Mouse (Mus musculus): ENCODE results near the gene Ube2g2. TPM values are rescaled to one million over a fixed set of nuclear protein-coding genes. Genes with fewer than 3 reads are reported as not detected.

Ube2g2 gene
- polyA plus RNA-seq, 1 experiment from 2014 or later = 96.0 TPM

DNA sequence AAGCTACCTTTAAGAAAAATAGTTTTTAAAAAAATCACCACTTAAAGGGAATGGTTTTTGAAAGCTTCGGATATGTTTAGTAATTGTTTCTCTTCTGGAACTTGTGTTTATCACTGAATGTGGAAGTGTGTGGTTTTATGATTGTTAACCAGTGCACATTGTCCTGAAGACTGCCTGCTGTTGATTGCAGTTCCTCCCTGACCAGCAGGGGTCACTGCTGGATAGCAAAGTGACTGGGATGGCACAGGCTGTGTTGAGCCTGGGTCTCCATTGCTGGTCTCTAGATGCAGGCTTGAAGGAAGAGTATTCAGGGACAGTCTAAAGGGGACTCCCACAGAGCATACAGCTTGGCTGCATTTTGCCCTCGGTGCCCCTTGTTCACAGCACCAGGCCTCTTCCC, 5.4 kb downstream of the Ube2g2 start:
- peak; percentile 58; the same call in 1 of the 2 replicates for ATAC-seq (ENCODE audit: low FRiP score, low read depth)

DNA sequence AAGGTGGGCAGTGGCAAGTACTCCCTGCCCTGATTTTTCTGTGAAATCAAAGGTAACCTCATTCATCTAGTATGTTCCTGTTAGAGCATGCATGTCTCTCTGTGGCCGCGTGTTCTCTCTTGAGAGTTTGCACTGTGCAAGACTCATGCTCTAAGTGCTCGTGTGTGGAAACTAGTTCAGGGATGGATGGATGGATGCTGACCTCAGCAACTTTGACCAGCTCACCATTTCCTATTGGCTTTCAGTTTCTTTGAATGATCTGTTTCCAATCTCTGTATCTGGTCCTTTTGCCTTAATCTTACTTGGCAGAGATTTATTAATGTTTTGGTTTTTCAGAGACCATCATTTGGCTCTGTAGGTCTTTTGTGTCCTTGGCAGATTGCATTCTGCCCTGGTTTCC, 7.1 kb downstream of the Ube2g2 start:
- H3K4me1 ChIP-seq = peaks cover 10% of the 10 kb centered on the region
- WGBS = 81% methylated on average over 3 of the region's 3 CpGs
- H3K27ac ChIP-seq = no peak overlapping the region
- H3K9ac ChIP-seq = no peak overlapping the region
- no peaks in the 10 kb centered on the region for H3K9me3 ChIP-seq
- no peak overlapping the region for H3K4me2 ChIP-seq (replicated peaks)
- no peak overlapping the region for H3K4me3 ChIP-seq
- no peaks in the 10 kb centered on the region for H3K27me3 ChIP-seq
- ATAC-seq (ENCODE audit: low FRiP score, low read depth) = no peak
- peaks cover 31% of the 10 kb centered on the region for H3K36me3 ChIP-seq

More for the DNA sequence above, 5.4 kb downstream of the Ube2g2 start:
- Histone ChIP-seq H3K27ac (no peak overlapping the region), H3K4me3 (no peak overlapping the region), H3K27me3 (no peaks in the 10 kb centered on the region), H3K9me3 (no peaks in the 10 kb centered on the region), H3K4me1 (peaks cover 23% of the 10 kb centered on the region), H3K36me3 (peaks cover 20% of the 10 kb centered on the region), H3K4me2 (replicated peaks) (no peak overlapping the region), H3K9ac (no peak overlapping the region)
- 50% methylated on average over 2 of the region's 2 CpGs for WGBS

DNA sequence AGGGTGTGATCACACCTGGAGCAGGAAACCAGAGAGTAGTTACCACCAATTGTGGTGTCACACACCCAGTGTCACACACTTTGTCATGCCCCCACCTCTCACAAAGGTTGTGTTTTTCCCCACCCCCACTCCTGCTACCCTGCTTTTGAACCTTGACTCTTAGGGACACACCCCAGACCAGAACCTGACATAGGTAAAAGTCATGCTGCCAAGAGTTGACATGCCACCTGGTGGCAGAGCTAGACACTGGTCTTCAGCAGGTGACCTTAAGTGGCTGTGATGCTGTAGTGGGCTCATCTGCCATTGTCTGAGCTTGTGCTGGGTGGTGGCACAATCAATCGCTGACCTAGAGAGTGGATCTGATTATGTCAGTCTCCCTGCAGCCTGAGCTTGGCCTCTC, 7.9 kb downstream of the Ube2g2 start:
- Histone ChIP-seq H3K4me2 (replicated peaks) (no peak overlapping the region), H3K9me3 (no peaks in the 10 kb centered on the region), H3K4me1 (peaks cover 7% of the 10 kb centered on the region), H3K36me3 (peaks cover 37% of the 10 kb centered on the region), H3K4me3 (no peak overlapping the region), H3K27ac (no peak overlapping the region), H3K27me3 (no peaks in the 10 kb centered on the region), H3K9ac (no peak overlapping the region)
- ATAC-seq (ENCODE audit: low FRiP score, low read depth) = no peak
- WGBS = 93% methylated on average over 1 of the region's 1 CpGs

DNA sequence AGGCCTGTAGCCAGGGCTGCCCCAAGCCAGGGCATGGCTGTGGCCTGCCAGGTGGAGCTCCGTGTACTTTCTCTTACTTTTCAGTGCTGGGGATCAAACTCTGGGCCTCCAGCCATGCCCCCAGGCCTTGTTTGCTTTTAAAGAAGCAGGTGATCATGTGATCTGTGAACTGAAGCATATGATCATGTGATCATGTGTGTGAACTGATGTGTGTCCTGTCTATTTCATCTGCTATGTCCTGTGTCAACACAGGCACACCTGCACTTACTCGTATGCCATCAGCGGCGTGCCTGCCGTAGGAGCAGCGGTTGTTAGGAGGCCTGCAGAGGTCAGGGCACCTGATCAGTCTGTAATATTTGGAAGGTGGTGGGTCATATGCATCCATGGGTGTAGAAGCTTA, 11.9 kb downstream of the Ube2g2 start:
- H3K4me3 ChIP-seq = no peak overlapping the region
- WGBS = 83% methylated on average over 6 of the region's 6 CpGs

DNA sequence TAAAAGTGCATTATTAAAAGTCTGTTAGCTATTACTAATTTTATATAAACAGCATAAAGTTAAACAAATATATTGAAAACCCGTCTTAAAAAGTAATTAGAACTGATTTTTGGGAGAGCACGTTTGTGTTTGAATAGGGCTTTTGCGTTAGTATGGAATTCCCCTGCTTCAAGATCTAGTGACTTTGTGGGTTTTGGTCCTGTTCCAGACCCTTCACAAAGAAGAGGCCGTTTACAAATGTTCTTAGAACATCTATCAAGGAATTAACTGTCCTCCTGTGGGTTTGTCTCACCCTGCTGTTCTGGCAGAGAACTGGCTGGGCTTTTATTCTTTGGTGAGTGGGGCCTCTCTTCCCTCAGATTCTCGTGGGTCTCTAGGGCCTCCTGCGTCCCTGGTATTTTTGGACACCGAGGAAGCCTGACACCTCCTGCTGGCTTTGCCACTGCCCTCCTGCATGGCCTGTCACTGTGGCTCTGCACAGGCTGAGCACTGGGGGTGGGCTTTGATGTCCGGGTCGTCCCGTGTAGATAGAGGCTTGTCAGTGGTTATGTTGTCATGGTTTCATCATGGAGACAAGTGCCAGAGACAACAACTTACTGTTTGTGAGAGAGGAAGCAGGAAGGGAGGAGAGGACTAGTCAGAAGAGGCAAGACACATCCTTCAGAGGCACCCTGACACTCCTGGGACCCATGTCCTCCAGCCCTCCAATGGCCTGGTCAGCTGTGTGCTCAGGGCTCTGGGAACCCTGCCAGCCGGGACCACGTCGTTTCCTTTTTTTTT, 12.6 kb downstream of the Ube2g2 start:
- 77% methylated on average over 13 of the region's 13 CpGs for WGBS
- Histone ChIP-seq H3K4me3 (no peak overlapping the region), H3K9ac (no peak overlapping the region), H3K4me2 (replicated peaks) (no peak overlapping the region), H3K9me3 (no peaks in the 10 kb centered on the region), H3K27me3 (no peaks in the 10 kb centered on the region), H3K27ac (0 out of 2 replicates have a peak overlapping the region, but pooled peaks have one; percentile 39), H3K4me1 (peaks cover 5% of the 10 kb centered on the region; the same call in 1 of the 2 replicates), H3K36me3 (peaks cover 69% of the 10 kb centered on the region)
- ATAC-seq (ENCODE audit: low FRiP score, low read depth) = no peak

More for the DNA sequence above, 11.9 kb downstream of the Ube2g2 start:
- H3K27ac ChIP-seq = no peak overlapping the region
- H3K4me2 ChIP-seq (replicated peaks) = no peak overlapping the region
- no peak overlapping the region for H3K9ac ChIP-seq
- H3K27me3 ChIP-seq = no peaks in the 10 kb centered on the region
- H3K36me3 ChIP-seq = peaks cover 67% of the 10 kb centered on the region
- no peaks in the 10 kb centered on the region for H3K9me3 ChIP-seq
- no peak for ATAC-seq (ENCODE audit: low FRiP score, low read depth)
- H3K4me1 ChIP-seq = peaks cover 5% of the 10 kb centered on the region; the same call in 1 of the 2 replicates

DNA sequence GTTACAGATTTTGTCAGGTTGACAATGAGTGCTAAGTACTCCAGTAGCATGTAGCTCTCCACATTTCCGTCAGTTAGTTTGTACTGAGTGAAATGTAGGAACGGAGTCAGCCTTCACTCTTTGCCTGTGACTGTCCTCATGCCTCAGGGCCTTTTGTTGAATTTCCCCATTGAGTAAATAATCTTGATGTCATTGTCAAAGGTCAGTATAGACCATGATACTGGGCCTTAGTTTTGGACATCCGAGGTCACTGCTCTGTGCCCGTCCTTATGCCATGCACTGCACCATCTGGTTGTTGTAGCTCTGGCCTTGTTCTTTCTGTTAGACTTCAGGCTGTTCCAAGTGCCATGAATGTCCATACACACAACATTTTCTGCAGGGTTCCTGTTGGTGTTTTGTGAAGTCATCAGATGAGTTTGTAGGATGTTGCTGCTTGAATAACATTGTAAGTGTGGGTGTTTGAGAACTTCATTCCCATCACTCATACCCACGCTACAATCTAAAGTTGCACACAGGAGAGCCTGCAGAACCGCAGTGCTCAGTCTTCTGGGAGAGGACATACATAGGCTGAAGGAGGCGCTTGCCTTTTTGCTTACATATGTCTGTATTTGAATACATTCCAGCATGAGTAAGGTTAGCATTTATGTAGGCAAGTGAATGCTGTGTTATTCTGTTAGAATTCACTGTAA, 14.3 kb downstream of the Ube2g2 start:
- Histone ChIP-seq H3K4me3 (no peak overlapping the region), H3K27me3 (no peaks in the 10 kb centered on the region), H3K9ac (no peak overlapping the region), H3K4me1 (peaks cover 5% of the 10 kb centered on the region; the same call in 1 of the 2 replicates), H3K4me2 (replicated peaks) (no peak overlapping the region), H3K9me3 (no peaks in the 10 kb centered on the region), H3K27ac (no peak overlapping the region), H3K36me3 (peaks cover 82% of the 10 kb centered on the region)
- 95% methylated on average over 7 of the region's 7 CpGs for WGBS
- no peak for ATAC-seq (ENCODE audit: low FRiP score, low read depth)

DNA sequence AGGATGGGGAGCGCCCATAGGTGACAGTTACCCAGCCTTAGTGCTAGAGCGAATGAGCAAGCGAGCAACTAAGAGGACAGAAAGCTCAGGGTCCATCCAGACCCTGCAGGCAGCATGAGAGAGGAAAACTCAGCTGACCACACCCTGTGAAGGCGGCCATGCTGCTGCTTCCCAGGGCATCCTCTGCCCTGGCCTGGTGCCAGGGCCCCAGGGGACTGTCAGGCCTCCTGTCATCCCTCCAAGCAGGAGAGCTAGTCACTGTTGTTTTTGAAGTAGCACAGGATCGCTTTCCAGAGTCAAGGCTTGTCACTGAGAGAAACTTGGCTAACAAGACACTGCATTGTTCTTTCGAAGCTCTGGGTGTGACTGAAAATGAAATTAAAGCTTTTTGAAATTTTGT, 16.9 kb downstream of the Ube2g2 start:
- Histone ChIP-seq H3K27me3 (no peaks in the 10 kb centered on the region), H3K36me3 (peaks cover 83% of the 10 kb centered on the region), H3K9me3 (no peaks in the 10 kb centered on the region), H3K27ac (no peak overlapping the region), H3K4me2 (replicated peaks) (no peak overlapping the region), H3K4me3 (no peak overlapping the region), H3K9ac (no peak overlapping the region; the same call in 1 of the 2 replicates), H3K4me1 (peaks cover 5% of the 10 kb centered on the region; the same call in 1 of the 2 replicates)
- no peak for ATAC-seq (ENCODE audit: low FRiP score, low read depth)
- 81% methylated on average over 6 of the region's 6 CpGs for WGBS

DNA sequence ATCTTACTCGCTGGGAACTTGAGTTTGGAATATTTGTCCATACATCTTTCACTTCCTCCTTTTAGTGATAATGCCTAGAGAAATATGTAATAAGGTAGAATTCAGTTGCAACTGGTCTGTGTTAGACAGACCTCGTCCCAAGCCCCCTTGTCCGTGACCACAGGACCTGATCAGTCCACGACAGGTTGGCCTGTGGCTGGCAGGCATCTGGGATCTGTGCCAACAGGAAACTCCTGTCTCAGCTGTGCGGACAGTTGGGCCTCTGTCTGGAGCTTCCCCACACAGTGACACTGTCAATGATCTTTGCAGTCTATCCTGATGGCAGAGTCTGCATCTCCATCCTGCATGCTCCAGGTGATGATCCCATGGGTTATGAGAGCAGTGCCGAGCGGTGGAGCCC, 21.1 kb downstream of the Ube2g2 start:
- 86% methylated on average over 7 of the region's 7 CpGs for WGBS
- Histone ChIP-seq H3K4me3 (no peak overlapping the region), H3K27ac (no peak overlapping the region), H3K9me3 (no peaks in the 10 kb centered on the region), H3K4me2 (replicated peaks) (no peak overlapping the region), H3K4me1 (no peaks in the 10 kb centered on the region), H3K9ac (no peak overlapping the region), H3K27me3 (no peaks in the 10 kb centered on the region), H3K36me3 (peaks cover 83% of the 10 kb centered on the region)
- 0 out of 2 replicates have a peak, but pooled peaks have one; percentile 26 for ATAC-seq (ENCODE audit: low FRiP score, low read depth)

DNA sequence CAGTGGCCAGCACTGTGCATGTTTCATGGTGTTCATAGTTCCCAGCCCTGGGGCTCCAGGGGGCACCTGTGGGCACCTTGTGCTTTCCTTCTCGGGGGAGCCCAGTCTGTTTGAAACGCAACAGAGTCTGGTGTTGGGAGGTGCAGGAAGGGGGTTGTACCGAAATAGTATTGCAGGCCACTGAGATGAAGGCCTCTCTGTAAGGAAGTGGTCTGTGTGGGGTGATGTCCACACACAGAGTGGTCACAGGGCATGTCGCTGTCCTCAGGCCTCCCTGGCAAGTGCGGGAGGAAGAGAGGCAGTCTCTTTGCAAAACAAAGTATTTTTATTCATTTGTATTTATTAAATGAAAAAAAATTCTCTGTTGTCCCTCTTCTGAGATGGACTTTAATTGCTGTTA, 23.5 kb downstream of the Ube2g2 start:
- no peak for ATAC-seq (ENCODE audit: low FRiP score, low read depth)
- Histone ChIP-seq H3K27me3 (no peaks in the 10 kb centered on the region), H3K4me3 (no peak overlapping the region), H3K9ac (no peak overlapping the region), H3K4me1 (peaks cover 13% of the 10 kb centered on the region), H3K27ac (no peak overlapping the region), H3K4me2 (replicated peaks) (no peak overlapping the region), H3K9me3 (no peaks in the 10 kb centered on the region), H3K36me3 (peaks cover 65% of the 10 kb centered on the region)
- WGBS = 91% methylated on average over 5 of the region's 5 CpGs

DNA sequence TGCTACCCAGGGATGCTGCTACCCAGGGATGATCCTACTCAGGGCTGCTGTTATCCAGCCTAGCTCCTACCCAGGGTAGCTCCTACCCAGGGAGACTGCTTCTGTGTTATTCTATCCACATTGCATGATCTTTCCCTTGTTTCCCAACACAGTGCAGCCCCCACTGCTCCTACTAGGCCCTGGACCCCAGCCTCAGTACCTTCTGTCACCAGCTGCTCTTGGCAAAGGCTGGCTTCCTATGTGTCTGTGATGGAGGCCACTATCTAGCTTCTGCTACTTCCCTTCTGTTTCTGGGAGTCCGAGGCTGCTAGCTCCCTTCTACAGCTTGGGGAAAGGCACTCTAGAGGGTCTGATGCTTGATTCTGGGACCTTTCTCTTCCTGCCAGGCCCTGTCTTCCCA, 25.4 kb downstream of the Ube2g2 start:
- peaks cover 13% of the 10 kb centered on the region for H3K4me1 ChIP-seq
- 75% methylated on average over 1 of the region's 1 CpGs for WGBS
- ATAC-seq (ENCODE audit: low FRiP score, low read depth) = no peak
- H3K9me3 ChIP-seq = no peaks in the 10 kb centered on the region
- H3K9ac ChIP-seq = no peak overlapping the region
- no peaks in the 10 kb centered on the region for H3K27me3 ChIP-seq
- no peak overlapping the region for H3K4me2 ChIP-seq (replicated peaks)
- no peak overlapping the region for H3K27ac ChIP-seq
- H3K36me3 ChIP-seq = peaks cover 48% of the 10 kb centered on the region
- no peak overlapping the region for H3K4me3 ChIP-seq

DNA sequence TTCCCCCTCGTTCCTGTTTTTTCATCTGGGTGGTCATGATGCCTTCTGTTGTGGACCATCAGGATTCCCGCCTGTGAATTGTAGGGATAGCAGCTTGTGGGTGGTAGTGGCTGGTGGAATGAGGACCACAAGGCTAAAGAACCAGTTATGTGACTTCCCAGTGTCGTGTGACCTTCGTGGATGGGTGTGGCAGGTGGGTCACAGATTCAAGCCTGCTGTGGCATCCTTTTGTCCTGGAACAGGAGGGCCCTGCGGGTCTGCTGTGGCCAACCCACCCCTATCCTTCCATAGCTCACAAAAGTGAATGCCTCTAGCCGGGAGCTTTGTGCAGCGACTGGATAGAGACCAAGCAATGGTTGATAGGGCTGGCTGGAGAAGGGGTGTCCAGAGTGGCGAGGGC, 25.8 kb downstream of the Ube2g2 start:
- H3K27me3 ChIP-seq = no peaks in the 10 kb centered on the region
- H3K9ac ChIP-seq = no peak overlapping the region
- H3K4me1 ChIP-seq = peaks cover 13% of the 10 kb centered on the region
- peaks cover 45% of the 10 kb centered on the region for H3K36me3 ChIP-seq
- H3K9me3 ChIP-seq = no peaks in the 10 kb centered on the region
- H3K4me3 ChIP-seq = no peak overlapping the region
- WGBS = 83% methylated on average over 8 of the region's 8 CpGs
- no peak overlapping the region for H3K4me2 ChIP-seq (replicated peaks)
- ATAC-seq (ENCODE audit: low FRiP score, low read depth) = no peak
- H3K27ac ChIP-seq = no peak overlapping the region

DNA sequence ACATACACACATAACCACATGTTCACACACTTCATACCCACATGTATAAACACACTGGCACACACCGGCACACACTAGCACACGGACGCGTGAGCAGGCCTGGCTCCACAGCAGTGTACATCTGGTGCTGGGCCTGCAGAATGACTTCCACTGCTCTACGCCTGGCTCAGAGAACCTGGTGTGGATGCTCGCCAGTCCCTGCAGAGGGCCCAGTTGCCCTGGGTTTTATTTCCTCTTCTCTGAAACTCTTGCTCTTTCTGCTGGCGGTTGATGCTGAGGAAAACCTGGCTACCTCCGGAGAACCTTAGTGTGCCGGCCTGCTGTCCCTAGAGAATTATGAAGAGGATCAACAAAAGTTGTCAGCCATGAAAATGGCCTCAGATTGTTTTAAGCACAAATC, 30.0 kb downstream of the Ube2g2 start:
- 85% methylated on average over 9 of the region's 9 CpGs for WGBS
- Histone ChIP-seq H3K27me3 (no peaks in the 10 kb centered on the region), H3K4me3 (no peak overlapping the region), H3K36me3 (peaks cover 4% of the 10 kb centered on the region; the same call in 1 of the 2 replicates), H3K4me1 (peaks cover 13% of the 10 kb centered on the region), H3K9me3 (no peaks in the 10 kb centered on the region), H3K4me2 (replicated peaks) (no peak overlapping the region), H3K27ac (no peak overlapping the region), H3K9ac (no peak overlapping the region)
- no peak for ATAC-seq (ENCODE audit: low FRiP score, low read depth)
